Mouse (Mus musculus): ENCODE data around the gene Hmgb4.

DNA sequence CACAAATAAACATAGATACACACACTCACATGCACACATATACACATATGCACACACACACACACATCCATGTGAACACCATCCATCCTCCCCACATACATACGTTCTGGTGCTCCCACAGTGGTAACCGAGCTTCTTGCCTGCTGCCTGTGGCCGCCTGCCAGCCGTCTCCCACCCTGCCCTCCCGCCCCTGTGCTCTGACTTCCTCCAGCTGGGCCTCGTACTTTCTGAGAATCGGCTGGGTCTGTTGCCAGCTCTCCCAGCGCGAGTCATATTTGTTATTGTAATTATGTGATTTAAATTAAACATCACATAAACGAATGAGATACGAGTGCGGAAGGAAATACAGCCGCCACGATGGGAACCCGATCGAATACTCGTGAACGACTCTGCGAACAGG lies 10.2 kb upstream of the Hmgb4 start:
- TF ChIP-seq GATA1 (IDR thresholded peaks at IDR 0.05; ENCODE audit: low read length): no peak
- no peak for TF ChIP-seq TAL1 (IDR thresholded peaks at IDR 0.05; ENCODE audit: low read length)
